Mouse (Mus musculus) MEL (cell line): Measurements from ENCODE around the gene Oasl2. TPM values are rescaled to one million over a fixed set of nuclear protein-coding genes. Genes with fewer than 3 reads are reported as not detected.

Source experiments
- DNase-seq: peaks from one replicate; pipeline ENCODE4 v3.0.0; 2011; ENCODE audit warnings: low read depth, low spot score
- H3K27ac ChIP-seq: 2 replicates; pipeline ENCODE4 v1.5.1; 2012; ENCODE audit warnings: low read depth, mild to moderate bottlenecking, control low read depth, low read length, moderate library complexity; ENCODE audit not compliant: control insufficient read depth
- H3K27me3 ChIP-seq, 2 experiments: fragments of 150-350 bp in 1 of 2; sonication (generic) in 1 of 2; 2 replicates each; pipeline ENCODE4 v1.6.1; 2012; ENCODE audit warnings: low read length in 2 of 2, mild to moderate bottlenecking in 2 of 2, improper control_type of control experiment in 1 of 2, moderate library complexity in 1 of 2; ENCODE audit not compliant: insufficient read depth in 2 of 2, control insufficient read depth in 1 of 2
- H3K36me3 ChIP-seq, 2 experiments: 2 replicates each; pipeline ENCODE4 v1.6.1; 2012 to 2014; ENCODE audit warnings: low read length in 2 of 2, improper control_type of control experiment in 1 of 2, inconsistent platforms in 1 of 2, mild to moderate bottlenecking in 1 of 2; ENCODE audit not compliant: insufficient read depth in 2 of 2, control insufficient read depth in 1 of 2
- H3K4me1 ChIP-seq, 2 experiments: fragments of 150-350 bp in 1 of 2; sonication (generic) in 1 of 2; 2 replicates each; pipeline ENCODE4 v1.6.1; 2012; ENCODE audit warnings: low read length in 2 of 2, improper control_type of control experiment in 1 of 2, mild to moderate bottlenecking in 1 of 2; ENCODE audit not compliant: insufficient read depth in 2 of 2, control insufficient read depth in 1 of 2
- H3K4me3 ChIP-seq, 2 experiments: fragments of 150-350 bp in 1 of 2; sonication (generic) in 1 of 2; 2 replicates each; pipeline ENCODE4 v1.5.1; 2012; ENCODE audit warnings: low read depth in 2 of 2, low read length in 2 of 2, mild to moderate bottlenecking in 2 of 2, moderate library complexity in 2 of 2, control low read depth in 1 of 2, improper control_type of control experiment in 1 of 2; ENCODE audit not compliant: control insufficient read depth in 1 of 2, insufficient read depth in 1 of 2
- H3K79me2 ChIP-seq: 2 replicates; pipeline ENCODE4 v1.6.1; 2012; ENCODE audit warnings: mild to moderate bottlenecking, low read length, moderate library complexity; ENCODE audit not compliant: control insufficient read depth, poor library complexity, insufficient read depth
- H3K9ac ChIP-seq: 2 replicates; pipeline ENCODE4 v1.6.1; 2012; ENCODE audit warnings: low read depth, mild to moderate bottlenecking, control low read depth, low read length, moderate library complexity; ENCODE audit not compliant: control insufficient read depth, poor library complexity, severe bottlenecking
- H3K9me3 ChIP-seq: fragments of 150-350 bp; sonication (generic); replicated peaks from 2 replicates; pipeline ENCODE4 v1.6.1; 2012; ENCODE audit warnings: mild to moderate bottlenecking, low read length, improper control_type of control experiment, moderate library complexity; ENCODE audit not compliant: insufficient read depth
- BHLHE40 ChIP-seq: IDR thresholded peaks from 2 replicates; pipeline ENCODE4 v1.6.1; 2012; ENCODE audit warnings: low read depth, mild to moderate bottlenecking, inconsistent platforms, low read length, improper control_type of control experiment, borderline replicate concordance
- CHD1 ChIP-seq: IDR thresholded peaks from 2 replicates; pipeline ENCODE4 v1.6.1; 2012; ENCODE audit warnings: low read depth, mild to moderate bottlenecking, inconsistent platforms, low read length, improper control_type of control experiment
- CHD2 ChIP-seq: IDR thresholded peaks from 2 replicates; pipeline ENCODE4 v1.6.1; 2011; ENCODE audit warnings: low read length, improper control_type of control experiment
- CTCF ChIP-seq, 3 experiments: IDR thresholded peaks in 2 of 3; conservative IDR thresholded peaks in 1 of 3; 2 replicates each; pipeline ENCODE4 v1.5.1; 2011 to 2012; ENCODE audit warnings: low read length in 3 of 3, low read depth in 2 of 3, mild to moderate bottlenecking in 2 of 3, improper control_type of control experiment in 1 of 3, inconsistent platforms in 1 of 3, mixed read lengths in 1 of 3, moderate library complexity in 1 of 3; ENCODE audit not compliant: control insufficient read depth in 1 of 3, insufficient read depth in 1 of 3, poor library complexity in 1 of 3, severe bottlenecking in 1 of 3
- E2F4 ChIP-seq: IDR thresholded peaks from 2 replicates; pipeline ENCODE4 v1.6.1; 2011; ENCODE audit warnings: low read depth, low read length, improper control_type of control experiment, borderline replicate concordance
- GABPA ChIP-seq: IDR thresholded peaks from 2 replicates; pipeline ENCODE4 v1.6.1; 2012; ENCODE audit warnings: low read depth, mild to moderate bottlenecking, inconsistent platforms, low read length, improper control_type of control experiment, moderate library complexity
- JUND ChIP-seq: IDR thresholded peaks from 2 replicates; pipeline ENCODE4 v1.6.1; 2011; ENCODE audit warnings: low read depth, mild to moderate bottlenecking, improper control_type of control experiment, low read length
- KAT2A ChIP-seq: conservative IDR thresholded peaks from 2 replicates; pipeline ENCODE4 v1.6.1; 2012; ENCODE audit warnings: low read depth, low read length, improper control_type of control experiment, inconsistent platforms
- MAFK ChIP-seq: IDR thresholded peaks from 2 replicates; pipeline ENCODE4 v1.6.1; 2011; ENCODE audit warnings: low read depth, mild to moderate bottlenecking, low read length, improper control_type of control experiment, borderline replicate concordance
- MAX ChIP-seq: IDR thresholded peaks from 2 replicates; pipeline ENCODE4 v1.6.1; 2011; ENCODE audit warnings: low read length, improper control_type of control experiment
- MAZ ChIP-seq: IDR thresholded peaks from 2 replicates; pipeline ENCODE4 v1.6.1; 2012; ENCODE audit warnings: low read depth, mild to moderate bottlenecking, inconsistent platforms, low read length, improper control_type of control experiment
- NELFE ChIP-seq: IDR thresholded peaks from 2 replicates; pipeline ENCODE4 v1.6.1; 2011; ENCODE audit warnings: low read depth, low read length, improper control_type of control experiment
- POLR2A ChIP-seq, 2 experiments: IDR thresholded peaks; 2 replicates each; pipeline ENCODE4 v1.6.1; 2011 to 2012; ENCODE audit warnings: low read length in 2 of 2, mild to moderate bottlenecking in 2 of 2, control low read depth in 1 of 2, improper control_type of control experiment in 1 of 2, low read depth in 1 of 2, moderate library complexity in 1 of 2; ENCODE audit not compliant: control insufficient read depth in 1 of 2, insufficient read depth in 1 of 2, poor library complexity in 1 of 2
- POLR2AphosphoS2 ChIP-seq: IDR thresholded peaks from 2 replicates; pipeline ENCODE4 v1.6.1; 2011; ENCODE audit warnings: low read length, improper control_type of control experiment
- RCOR1 ChIP-seq: IDR thresholded peaks from 2 replicates; pipeline ENCODE4 v1.6.1; 2012; ENCODE audit warnings: low read depth, mild to moderate bottlenecking, inconsistent platforms, low read length, improper control_type of control experiment
- SMC3 ChIP-seq: IDR thresholded peaks from 2 replicates; pipeline ENCODE4 v1.6.1; 2011; ENCODE audit warnings: low read depth, low read length, improper control_type of control experiment
- TAL1 ChIP-seq: IDR thresholded peaks from 2 replicates; pipeline ENCODE4 v1.6.1; 2012; ENCODE audit warnings: mild to moderate bottlenecking, inconsistent platforms, low read length, moderate library complexity, mixed read lengths
- TCF12 ChIP-seq: IDR thresholded peaks from 2 replicates; pipeline ENCODE4 v1.6.1; 2014; ENCODE audit warnings: low read depth, mild to moderate bottlenecking, inconsistent platforms, low read length, improper control_type of control experiment, moderate library complexity
- USF2 ChIP-seq, 2 experiments: IDR thresholded peaks; 2 replicates each; pipeline ENCODE4 v1.6.1; 2011 to 2012; ENCODE audit warnings: improper control_type of control experiment in 2 of 2, low read length in 2 of 2, borderline replicate concordance in 1 of 2, inconsistent platforms in 1 of 2, low read depth in 1 of 2, mild to moderate bottlenecking in 1 of 2; ENCODE audit not compliant: insufficient read depth in 1 of 2
- ZKSCAN1 ChIP-seq: IDR thresholded peaks from 2 replicates; pipeline ENCODE4 v1.6.1; 2012; ENCODE audit warnings: low read depth, mild to moderate bottlenecking, inconsistent platforms, low read length, improper control_type of control experiment, moderate library complexity
- ZMIZ1 ChIP-seq: IDR thresholded peaks from 2 replicates; pipeline ENCODE4 v1.6.1; 2012; ENCODE audit warnings: low read depth, mild to moderate bottlenecking, inconsistent platforms, low read length, improper control_type of control experiment, moderate library complexity
- ZNF384 ChIP-seq: IDR thresholded peaks from 2 replicates; pipeline ENCODE4 v1.6.1; 2012; ENCODE audit warnings: low read depth, mild to moderate bottlenecking, inconsistent platforms, low read length, improper control_type of control experiment
- polyA plus RNA-seq, 2 experiments: library from polyadenylated mRNA; stranded (reverse) in 1 of 2; unstranded in 1 of 2; fragments of >175 nt in 1 of 2; fragments of >200 nt in 1 of 2; gene quantifications; 2 replicates each; pipeline versions ENCODE4 v1.2.1 to v1.2.4; 2012; ENCODE audit warnings: low replicate concordance in 2 of 2, low read depth in 1 of 2; ENCODE audit not compliant: insufficient read length in 2 of 2, insufficient read depth in 1 of 2, missing spikeins in 1 of 2
- total RNA-seq: library from RNA; depleted of rRNA; stranded (reverse); fragments of 300-350 nt; gene quantifications from 2 replicates; pipeline ENCODE4 v1.2.3, GENCODE M21; 2012

Oasl2 gene
- total and polyA plus RNA-seq, 3 experiments = 0.27 to 0.63 TPM; not detected in 1

- no peak for TF ChIP-seq CTCF (IDR thresholded peaks at IDR 0.05 in 2 of 3, conservative IDR thresholded peaks at IDR 0.05 in 1 of 3; ENCODE audit: control insufficient read depth in 1 of 3, insufficient read depth in 1 of 3, low read depth in 2 of 3, low read length in 3 of 3, poor library complexity in 1 of 3, severe bottlenecking in 1 of 3)
- TF ChIP-seq E2F4 = no peak
- no peak for TF ChIP-seq POLR2AphosphoS2
- no peak for TF ChIP-seq RCOR1
- no peak for TF ChIP-seq ZKSCAN1
- TF ChIP-seq CHD2 = no peak
- TF ChIP-seq NELFE = no peak
- no peak for TF ChIP-seq TCF12
- no peak for TF ChIP-seq ZMIZ1
- no peak for TF ChIP-seq CHD1
- DNase-seq = no peak
- H3K36me3 ChIP-seq = no peaks in the 10 kb centered on the region
Observed at GRCm38 (mm10) chr5:114948891-114949290, 52.2 kb downstream of the Oasl2 start.

GRCm38 (mm10) chr5:114949316-114949715 lies 52.6 kb downstream of the Oasl2 start:
- no peaks in the 10 kb centered on the region for H3K4me1 ChIP-seq
- H3K4me3 ChIP-seq = no peak overlapping the region
- H3K27ac ChIP-seq = no peak overlapping the region
- no peak for TF ChIP-seq ZNF384
- no peak for TF ChIP-seq GABPA
- no peak for TF ChIP-seq TAL1
- no peak for TF ChIP-seq TCF12
- TF ChIP-seq ZKSCAN1 = no peak
- no peak for TF ChIP-seq NELFE
- no peak for TF ChIP-seq JUND
- TF ChIP-seq KAT2A = no peak
- TF ChIP-seq SMC3 = no peak
- no peak for TF ChIP-seq POLR2A (IDR thresholded peaks at IDR 0.05; ENCODE audit: control insufficient read depth in 1 of 2, insufficient read depth in 1 of 2, low read depth in 1 of 2, low read length in 2 of 2, poor library complexity in 1 of 2)
- no peak for TF ChIP-seq POLR2AphosphoS2
- TF ChIP-seq MAZ = no peak
- no peak for TF ChIP-seq BHLHE40
- no peak for TF ChIP-seq USF2 (IDR thresholded peaks at IDR 0.05; ENCODE audit: borderline replicate concordance in 1 of 2, insufficient read depth in 1 of 2, low read depth in 1 of 2, low read length in 2 of 2)
- no peak for TF ChIP-seq ZMIZ1
- TF ChIP-seq MAX = no peak
- TF ChIP-seq CTCF (IDR thresholded peaks at IDR 0.05 in 2 of 3, conservative IDR thresholded peaks at IDR 0.05 in 1 of 3; ENCODE audit: control insufficient read depth in 1 of 3, insufficient read depth in 1 of 3, low read depth in 2 of 3, low read length in 3 of 3, poor library complexity in 1 of 3, severe bottlenecking in 1 of 3) = no peak
- no peak for TF ChIP-seq MAFK
- no peak for TF ChIP-seq CHD2
- no peaks in the 10 kb centered on the region for H3K79me2 ChIP-seq
- H3K9me3 ChIP-seq = no peaks in the 10 kb centered on the region
- H3K9ac ChIP-seq = no peak overlapping the region
- no peaks in the 10 kb centered on the region for H3K36me3 ChIP-seq
- DNase-seq = no peak
- no peaks in the 10 kb centered on the region for H3K27me3 ChIP-seq

More at GRCm38 (mm10) chr5:114948891-114949290, 52.2 kb downstream of the Oasl2 start:
- no peak overlapping the region for H3K4me3 ChIP-seq
- no peak overlapping the region for H3K27ac ChIP-seq
- no peaks in the 10 kb centered on the region for H3K9me3 ChIP-seq
- no peaks in the 10 kb centered on the region for H3K27me3 ChIP-seq
- H3K4me1 ChIP-seq = no peaks in the 10 kb centered on the region
- H3K9ac ChIP-seq = no peak overlapping the region
- no peaks in the 10 kb centered on the region for H3K79me2 ChIP-seq
